ENCODE assay signal across 8 mouse cellular contexts in the genomic region with DNA sequence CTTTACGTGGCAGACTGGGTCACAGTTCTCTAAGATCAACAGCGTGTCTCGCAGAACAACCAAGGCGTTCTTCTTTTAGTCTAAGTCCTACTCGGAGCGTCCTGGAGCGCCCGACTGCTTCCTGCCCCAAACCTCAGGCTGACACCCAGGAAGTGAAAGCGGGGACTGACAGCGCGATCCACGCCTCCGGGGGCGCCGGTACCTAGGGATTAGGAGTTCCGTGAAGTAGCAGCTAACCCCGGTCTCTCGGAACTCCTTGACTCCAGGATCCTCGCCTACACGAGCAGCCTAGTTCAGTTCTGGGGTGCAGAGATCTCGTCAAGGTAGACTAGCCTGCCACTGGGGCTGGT. TPM values are rescaled to one million over a fixed set of nuclear protein-coding genes. Genes with fewer than 3 reads are reported as not detected.
DNase-seq lines count a peak whose midpoint lies in the region; ATAC-seq and TF ChIP-seq lines count a peak whose summit lies in the region.

A gene (plus strand): TSS at position 199 of the 350 bp plus-strand sequence.

- peak; percentile 26 for ATAC-seq in hindbrain, embryonic 16.5 days
- ATAC-seq in megakaryocyte progenitor cell, adult 5-6 weeks (replicated peaks; ENCODE audit: poor library complexity) = peak; percentile 9

- peak within 1 kb of the TSS; percentile 93 for H3K4me2 ChIP-seq in hindbrain, embryonic 16.5 days (ENCODE audit: low read length)

- peak in 1 of 2 experiments; percentile 9 for DNase-seq in cerebellum, adult 2 months
- no peak for DNase-seq in cerebellum, adult 9-10 months
- peak in 1 of 2 experiments; percentile 3 for DNase-seq in adrenal gland, postnatal 4 days (ENCODE audit: low spot score in 2 of 2)
- peak; percentile 21 to 35 for DNase-seq in gastrocnemius, adult 8-10 months (ENCODE audit: low spot score in 2 of 2)
- peak; percentile 46 to 57 for DNase-seq in left cerebral cortex, postnatal 25 days (ENCODE audit: low spot score in 2 of 2)

- TF ChIP-seq POLR2A in cerebellum, adult 2 months (IDR thresholded peaks at IDR 0.05; ENCODE audit: borderline replicate concordance, insufficient read depth, low read length) = no peak
- no peak for TF ChIP-seq POLR2A in small intestine, adult 2 months (IDR thresholded peaks at IDR 0.05; ENCODE audit: low read depth, low read length)

- peaks cover 3% of the 10 kb centered on the region; the same call in 1 of the 2 replicates for H3K4me1 ChIP-seq in cerebellum, adult 2 months (ENCODE audit: control insufficient read depth, insufficient read depth, low read length)
- H3K4me1 ChIP-seq in hindbrain, embryonic 16.5 days (ENCODE audit: control insufficient read depth, insufficient read depth, low read depth, low read length) = peaks cover 13% of the 10 kb centered on the region
- peaks cover 3% of the 10 kb centered on the region for H3K4me1 ChIP-seq in small intestine, adult 2 months (ENCODE audit: control insufficient read depth, insufficient read depth, insufficient read length, low read length)

- H3K9me3 ChIP-seq in hindbrain, embryonic 16.5 days (ENCODE audit: control insufficient read depth, low read length) = no peaks in the 10 kb centered on the region

- H3K27me3 ChIP-seq in cerebellum, adult 2 months (ENCODE audit: control insufficient read depth, insufficient read depth, low read length) = no peaks in the 10 kb centered on the region
- H3K27me3 ChIP-seq in hindbrain, embryonic 16.5 days (replicated peaks; ENCODE audit: control insufficient read depth, insufficient read depth, low read length) = no peaks in the 10 kb centered on the region
- H3K27me3 ChIP-seq in small intestine, adult 2 months (ENCODE audit: control insufficient read depth, insufficient read depth, low read length) = peaks cover 10% of the 10 kb centered on the region; the same call in 1 of the 2 replicates

- no peak within 1 kb of the TSS for H3K27ac ChIP-seq in cerebellum, adult 2 months (ENCODE audit: insufficient read depth, low read length)
- peak within 1 kb of the TSS; percentile 85 for H3K27ac ChIP-seq in hindbrain, embryonic 16.5 days (ENCODE audit: low read depth, low read length)
- H3K27ac ChIP-seq in small intestine, adult 2 months (ENCODE audit: insufficient read depth, low read depth, low read length) = peak within 1 kb of the TSS; percentile 72

- under 1% methylated on average over 21 of the region's 21 CpGs for WGBS in cerebellum, adult 2 months
- WGBS in hindbrain, embryonic 16.5 days = under 1% methylated on average over 21 of the region's 21 CpGs
- WGBS in small intestine, adult 2 months = under 1% methylated on average over 21 of the region's 21 CpGs

- peak within 1 kb of the TSS; percentile 44 for H3K4me3 ChIP-seq in cerebellum, adult 2 months (replicated peaks; ENCODE audit: insufficient read depth, low read depth, low read length)
- peak within 1 kb of the TSS; percentile 53 for H3K4me3 ChIP-seq in hindbrain, embryonic 16.5 days (ENCODE audit: low read length)
- peak within 1 kb of the TSS; percentile 72 for H3K4me3 ChIP-seq in small intestine, adult 2 months (ENCODE audit: low read depth, low read length)

- intact Hi-C loops in left cerebral cortex, postnatal 25 days (cut with DNase I) = loop anchor here (2.0 to 5.0 kb wide), 4 partner anchors 132 to 416 kb away; no protein-coding TSS in a partner anchor

- peak within 1 kb of the TSS; percentile 88 for H3K9ac ChIP-seq in hindbrain, embryonic 16.5 days (ENCODE audit: low read depth, low read length)

- H3K36me3 ChIP-seq in hindbrain, embryonic 16.5 days (ENCODE audit: control insufficient read depth, insufficient read depth, low read length) = no peaks in the 10 kb centered on the region
- H3K36me3 ChIP-seq in small intestine, adult 2 months (ENCODE audit: control insufficient read depth, insufficient read depth, low read length) = no peaks in the 10 kb centered on the region

- no peak for TF ChIP-seq CTCF in cerebellum, adult 2 months (IDR thresholded peaks at IDR 0.05; ENCODE audit: borderline replicate concordance, insufficient read depth, low read depth, low read length)
- TF ChIP-seq CTCF in small intestine, adult 2 months (IDR thresholded peaks at IDR 0.05; ENCODE audit: extremely low read depth, insufficient read length, insufficient replicate concordance, low read depth, low read length) = no peak

RNA-seq across cellular contexts. Expression of the gene that starts here (rescaled TPM):
- polyA plus RNA-seq in cerebellum, adult 2 months (2012; rRNA removed) = 7.2 and 7.8 TPM in 2 replicates
- 100 to 1,000 TPM in 1 of 2 experiments, 10 to 100 TPM in 1; 95.7 to 115 TPM for total RNA-seq in adrenal gland, postnatal 4 days (2021)
- 10 to 100 TPM; 15.6 to 29.7 (median 19.0) TPM for total RNA-seq in gastrocnemius, adult 8-10 months (2022)
- 82.9 and 87.0 TPM in 2 replicates for polyA plus RNA-seq in hindbrain, embryonic 16.5 days (2015; fragmentation: Nextera tagmentation; extraction: Ambion mirVana)
- total RNA-seq in left cerebral cortex, postnatal 25 days (2021) = 10 to 100 TPM; 24.6 to 29.6 TPM
- total RNA-seq in megakaryocyte progenitor cell, adult 5-6 weeks (2015) = 8.3 and 9.4 TPM in 2 replicates
- 9.7 and 11.7 TPM in 2 replicates for total RNA-seq in megakaryocyte progenitor cell, adult 5-6 weeks (2017)
- polyA plus RNA-seq in small intestine, adult 2 months (2012; rRNA removed) = 3.3 and 6.6 TPM in 2 replicates
